Mouse (Mus musculus): ENCODE results near the gene Rerg.

Rerg gene

DNA sequence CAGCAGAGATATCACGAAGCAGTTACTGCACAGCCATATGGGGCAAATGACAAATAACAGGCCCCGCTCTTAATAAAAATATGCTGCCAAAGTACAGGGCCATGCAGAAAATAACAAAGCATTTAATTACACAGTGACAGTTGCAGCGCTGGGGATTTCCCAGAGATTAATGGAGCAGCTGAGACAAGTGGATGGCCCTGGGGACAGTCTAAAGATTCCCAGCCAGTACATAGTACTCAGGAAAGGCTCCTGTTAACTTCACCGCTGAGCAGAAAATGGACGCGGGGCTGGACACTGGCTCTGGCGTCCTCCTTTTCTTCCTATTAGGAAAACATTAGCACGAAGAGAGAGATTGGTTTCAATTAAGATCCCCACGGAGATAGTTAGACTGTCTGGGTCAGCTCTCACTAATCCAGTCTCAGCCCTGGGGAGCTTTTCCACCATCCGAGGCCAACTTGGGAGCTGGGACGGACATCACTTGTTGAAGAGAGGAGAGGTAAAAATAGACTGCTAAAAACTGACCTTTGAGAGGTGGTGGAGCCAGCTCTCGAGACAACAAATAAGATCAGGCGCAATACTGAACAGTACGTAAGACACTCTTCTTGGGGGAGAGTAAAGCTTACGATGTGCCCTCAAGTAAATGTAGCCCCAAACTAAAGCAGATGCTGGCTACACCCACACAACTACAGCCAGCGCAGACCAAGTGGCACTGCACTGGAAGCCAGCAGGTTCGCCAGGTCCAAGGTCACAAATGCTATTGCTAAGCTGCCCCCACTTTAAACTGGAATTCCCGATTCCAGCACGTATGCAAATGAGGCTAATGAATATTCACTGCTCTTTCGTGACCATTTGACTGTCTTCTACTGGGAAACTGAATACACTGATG is 34.5 kb downstream of the Rerg start:
- DNase-seq (ENCODE audit: extremely low read depth, low read depth, low spot score) = no peak

DNA sequence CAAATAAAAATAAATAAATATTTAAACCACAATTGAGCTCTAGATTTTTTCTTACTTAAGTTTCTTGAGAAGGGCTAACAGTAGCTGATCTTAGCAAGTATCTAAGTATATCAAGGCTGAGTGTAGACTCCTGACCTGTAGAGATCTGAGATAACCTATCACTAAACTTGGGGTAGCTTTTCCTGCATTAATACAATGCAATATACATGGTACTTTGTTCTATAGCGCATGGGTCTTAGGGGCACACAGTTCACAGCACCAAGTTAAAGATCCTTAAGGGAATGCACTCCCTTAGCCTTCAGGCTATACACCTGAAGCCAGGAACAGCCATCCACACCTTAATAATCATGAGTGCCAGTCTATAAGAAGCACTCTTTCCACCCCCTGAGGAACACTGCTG is 38.5 kb downstream of the Rerg start:
- no peak for DNase-seq (ENCODE audit: extremely low read depth, low read depth, low spot score)

- no peak for DNase-seq (ENCODE audit: extremely low read depth, low read depth, low spot score)
Observed at GRCm38 (mm10) chr6:137131349-137131748, 38.9 kb downstream of the Rerg start.

DNA sequence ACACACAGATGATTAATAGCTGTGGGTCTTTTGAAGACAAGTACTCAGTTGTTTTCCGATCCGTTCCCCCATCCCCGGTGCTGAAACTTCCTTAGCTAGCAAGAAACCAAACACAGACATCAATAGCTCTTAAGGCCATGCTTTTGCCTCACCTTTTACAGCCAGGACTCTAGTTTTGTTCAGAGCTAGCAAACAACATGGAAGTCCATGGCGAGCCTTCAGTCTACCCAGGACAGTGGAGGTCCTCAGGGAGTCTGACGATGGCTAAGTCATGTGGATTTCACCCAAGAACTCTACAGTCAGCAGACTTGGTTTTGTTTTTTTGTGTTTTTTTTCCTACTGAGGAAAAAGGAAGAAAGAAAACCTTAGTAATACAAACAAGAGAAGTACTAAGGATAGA is 43.4 kb downstream of the Rerg start:
- DNase-seq (ENCODE audit: extremely low read depth, low read depth, low spot score) = no peak

- DNase-seq (ENCODE audit: extremely low read depth, low read depth, low spot score) = no peak
Observed at GRCm38 (mm10) chr6:137126224-137126623, 44.1 kb downstream of the Rerg start.

- no peak for DNase-seq (ENCODE audit: extremely low read depth, low read depth, low spot score)
Observed at GRCm38 (mm10) chr6:137125433-137125832, 44.9 kb downstream of the Rerg start.

DNA sequence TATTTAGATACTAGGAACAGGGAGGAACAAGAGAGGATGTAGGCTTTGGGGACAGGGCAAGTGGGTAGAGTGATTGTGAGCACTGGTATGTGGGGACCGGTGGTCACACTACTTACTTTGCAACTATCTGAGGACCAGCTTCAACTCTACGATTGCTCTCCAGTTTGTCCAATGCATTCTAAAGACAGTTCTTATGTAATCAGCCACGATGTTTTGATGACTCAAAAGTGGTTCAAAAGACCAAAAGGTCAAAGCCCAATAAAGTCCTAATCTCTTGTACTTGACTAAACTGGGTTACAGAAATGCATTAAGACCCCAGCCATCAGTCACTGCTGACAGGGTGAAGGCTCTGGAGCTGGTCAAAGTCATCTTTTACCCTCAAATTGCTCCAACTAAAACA is 45.3 kb downstream of the Rerg start:
- no peak for DNase-seq (ENCODE audit: extremely low read depth, low read depth, low spot score)

- no peak for DNase-seq (ENCODE audit: extremely low read depth, low read depth, low spot score)
Observed at GRCm38 (mm10) chr6:137116849-137117473, 53.3 kb downstream of the Rerg start.

GRCm38 (mm10) chr6:137114859-137115258 is 55.4 kb downstream of the Rerg start:
- no peak for DNase-seq (ENCODE audit: extremely low read depth, low read depth, low spot score)

DNA sequence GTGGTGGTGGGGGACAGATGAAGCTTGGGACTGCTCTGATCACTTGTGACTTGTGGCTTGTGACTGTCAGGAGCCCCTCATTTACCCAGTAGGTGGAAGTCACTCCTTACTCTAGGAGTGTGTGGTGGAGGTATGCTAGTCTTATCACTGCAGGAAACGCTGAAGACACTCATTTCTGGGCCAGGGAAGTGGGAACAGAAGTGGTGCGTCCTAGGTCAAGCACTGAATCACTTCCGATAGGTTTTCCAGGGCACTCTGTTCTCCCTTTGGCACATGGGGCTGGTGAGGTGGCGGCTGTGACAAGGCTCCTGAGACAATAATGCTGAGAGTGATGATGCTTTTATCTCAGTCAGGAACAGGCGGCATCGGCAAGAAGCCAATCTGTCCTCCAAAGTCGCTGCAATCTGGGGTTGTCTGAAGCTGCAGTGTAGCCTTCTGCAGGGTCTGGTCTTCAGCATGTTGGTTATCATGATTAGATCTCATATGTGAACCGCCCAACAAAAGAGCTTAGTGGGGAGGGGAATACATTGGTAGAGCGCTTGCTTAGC is 59.0 kb downstream of the Rerg start:
- no peak for DNase-seq (ENCODE audit: extremely low read depth, low read depth, low spot score)

- no peak for DNase-seq (ENCODE audit: extremely low read depth, low read depth, low spot score)
Observed at GRCm38 (mm10) chr6:137110778-137111174, 59.5 kb downstream of the Rerg start.

GRCm38 (mm10) chr6:137109811-137110777 is 60.2 kb downstream of the Rerg start:
- no peak for DNase-seq (ENCODE audit: extremely low read depth, low read depth, low spot score)

DNA sequence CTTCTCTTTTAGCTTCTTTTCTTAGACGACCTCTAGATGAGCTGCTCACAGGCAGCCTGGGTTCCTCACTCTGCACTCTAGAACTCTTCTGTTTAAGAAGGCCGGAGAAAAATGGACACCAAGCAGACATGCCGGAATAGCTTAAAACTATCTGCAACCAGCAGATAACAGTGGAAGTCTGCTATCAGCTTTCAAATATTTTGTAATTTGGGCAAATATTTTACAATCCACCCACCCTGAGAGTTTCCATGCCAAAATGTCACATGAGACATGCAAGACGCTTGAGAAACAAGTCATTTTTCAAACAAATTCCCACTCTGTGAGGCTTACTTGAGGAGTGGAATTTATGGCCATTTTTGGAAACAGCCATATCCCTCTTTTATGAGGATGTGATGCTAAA is 65.0 kb downstream of the Rerg start:
- no peak for DNase-seq (ENCODE audit: extremely low read depth, low read depth, low spot score)

DNA sequence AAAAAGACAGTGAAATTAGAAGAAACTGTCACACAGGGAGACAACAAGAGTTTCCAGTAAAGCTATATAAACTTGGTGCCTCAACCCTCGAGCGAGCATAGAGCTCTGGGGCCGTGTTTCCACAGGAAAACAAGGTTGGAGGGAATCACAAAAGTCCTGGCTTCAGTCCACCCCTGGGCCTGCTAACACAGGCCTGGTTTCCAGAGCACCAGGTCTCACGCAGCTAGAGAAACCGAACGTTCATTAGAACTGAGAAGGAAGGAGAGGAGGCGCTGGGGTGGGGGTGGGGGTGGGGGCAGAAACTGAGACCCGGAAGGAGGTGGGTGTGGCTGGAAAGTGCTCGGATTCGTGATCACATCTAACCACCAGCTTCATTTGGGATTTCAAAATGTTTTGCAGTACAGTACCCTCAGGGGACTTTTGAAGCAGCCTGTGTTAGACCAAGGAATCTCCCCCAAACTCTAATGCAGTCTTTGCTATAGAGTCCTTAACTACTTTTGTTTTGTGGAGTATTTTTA is 67.6 kb downstream of the Rerg start:
- no peak for DNase-seq (ENCODE audit: extremely low read depth, low read depth, low spot score)

DNA sequence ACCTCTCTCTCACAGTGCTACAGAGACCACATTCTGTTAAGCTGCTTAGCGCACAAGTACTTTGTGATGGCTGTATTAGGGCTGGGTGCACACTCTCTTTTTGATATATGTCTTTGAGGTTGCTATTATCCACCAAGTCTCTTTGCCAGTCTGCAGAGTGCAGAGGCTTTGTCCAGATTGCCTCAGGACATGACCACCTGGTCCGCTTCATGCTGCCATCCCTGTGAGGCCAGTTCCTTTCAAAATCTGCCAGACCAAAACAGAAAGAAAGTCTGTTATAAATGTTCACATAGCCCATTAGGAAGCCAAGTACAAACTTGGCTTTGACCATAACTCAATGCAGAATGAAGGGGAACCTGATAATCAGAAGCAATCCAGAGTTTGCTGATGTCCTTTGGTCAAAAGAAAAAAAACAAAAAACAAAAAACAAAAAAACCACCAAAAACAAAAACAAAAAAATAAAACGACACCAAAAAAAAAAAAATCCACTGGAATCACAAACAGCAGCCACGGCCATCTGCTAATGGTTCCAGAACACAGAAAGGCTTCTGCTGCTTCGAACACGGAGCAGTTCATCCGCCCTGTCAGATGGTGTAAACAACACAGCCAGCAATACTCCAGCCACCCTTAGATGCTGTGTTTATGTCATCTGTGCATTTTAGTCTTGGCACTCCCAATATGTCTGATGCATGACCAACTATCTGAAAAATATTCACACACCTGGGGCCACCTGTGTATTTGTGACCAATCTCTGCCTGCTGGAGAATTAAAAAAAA is 68.2 kb downstream of the Rerg start:
- no peak for DNase-seq (ENCODE audit: extremely low read depth, low read depth, low spot score)

DNA sequence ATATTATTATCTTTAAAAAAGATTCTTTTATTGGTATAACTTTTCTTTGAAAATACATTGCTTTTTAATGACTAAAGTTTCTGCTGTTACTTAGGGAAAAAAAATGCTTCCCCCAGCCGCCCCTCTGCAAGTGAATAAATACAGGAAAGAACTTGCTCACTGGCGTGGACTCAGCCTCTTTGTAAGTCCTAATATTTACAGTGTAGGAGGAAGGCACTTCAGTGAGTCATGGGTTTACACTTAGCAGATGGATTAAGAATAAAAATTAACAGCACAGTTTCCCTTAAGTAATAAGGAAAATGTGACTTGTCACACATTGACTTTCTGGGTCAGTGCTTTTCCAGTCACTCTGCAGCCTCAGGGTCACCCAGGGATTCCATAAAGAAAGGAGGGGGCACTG is 70.0 kb downstream of the Rerg start:
- no peak for DNase-seq (ENCODE audit: extremely low read depth, low read depth, low spot score)

- DNase-seq (ENCODE audit: extremely low read depth, low read depth, low spot score) = no peak
Observed at GRCm38 (mm10) chr6:137098232-137099191, 71.8 kb downstream of the Rerg start.

DNA sequence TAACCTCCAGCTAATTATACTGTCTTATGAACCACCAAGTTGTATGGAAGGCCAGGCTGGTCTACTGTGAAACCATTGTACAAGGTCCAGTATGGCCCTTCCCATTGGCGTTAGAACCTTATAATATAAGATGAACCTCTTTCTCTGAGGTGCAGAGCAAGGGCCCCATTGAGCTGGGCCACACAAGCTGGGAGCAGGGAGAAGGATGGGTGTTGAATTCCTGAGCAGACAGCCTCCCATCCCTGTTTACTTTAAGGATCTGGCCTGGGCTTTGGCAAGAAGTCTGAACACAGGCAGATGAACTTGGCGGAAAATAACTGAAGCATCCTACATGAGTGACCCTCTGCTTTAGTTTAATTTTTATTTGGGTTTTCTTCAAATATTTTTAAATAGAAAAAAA is 75.8 kb downstream of the Rerg start:
- no peak for DNase-seq (ENCODE audit: extremely low read depth, low read depth, low spot score)

DNA sequence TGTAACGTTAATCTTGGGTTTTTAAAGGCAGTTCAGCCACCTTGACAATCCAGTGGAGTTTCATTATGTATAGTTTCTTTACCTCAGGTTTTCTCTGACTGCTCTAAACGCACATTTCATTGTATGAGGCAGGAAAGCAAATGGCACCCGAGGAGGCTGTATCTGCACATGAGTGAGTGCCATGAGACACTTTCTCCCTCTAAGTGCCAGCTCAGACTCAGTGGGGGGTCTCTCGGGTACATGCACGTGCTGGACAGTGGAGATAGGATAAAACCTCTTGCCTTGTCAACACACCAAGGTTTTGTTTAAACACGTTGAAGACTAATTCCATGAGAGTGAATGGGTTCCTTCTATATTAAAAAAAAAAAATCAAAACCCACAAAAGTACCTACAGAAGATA is 81.8 kb downstream of the Rerg start:
- DNase-seq (ENCODE audit: extremely low read depth, low read depth, low spot score) = no peak

Data from fat pad, adult 2 months (tissue).